Mouse (Mus musculus) bone marrow macrophage, adult 2 months (primary cell): ENCODE data around the gene Galk2. TPM values are rescaled to one million over a fixed set of nuclear protein-coding genes. Genes with fewer than 3 reads are reported as not detected.

Experiments
- H3K27ac ChIP-seq: 2 replicates; pipeline ENCODE4 v1.5.1; 2012; ENCODE audit warnings: low read depth, low read length; ENCODE audit not compliant: insufficient read depth
- H3K4me1 ChIP-seq: 2 replicates; pipeline ENCODE4 v1.6.1; 2012; ENCODE audit warnings: low read length; ENCODE audit not compliant: control insufficient read depth, insufficient read depth
- H3K4me3 ChIP-seq: 2 replicates; pipeline ENCODE4 v1.5.1; 2012; ENCODE audit warnings: mild to moderate bottlenecking, low read length, moderate library complexity; ENCODE audit not compliant: insufficient read depth
- CTCF ChIP-seq: IDR thresholded peaks from 2 replicates; pipeline ENCODE4 v1.5.1; 2012; ENCODE audit warnings: low read depth, mild to moderate bottlenecking, low read length, moderate library complexity
- POLR2A ChIP-seq: IDR thresholded peaks from 2 replicates; pipeline ENCODE4 v1.6.1; 2012; ENCODE audit warnings: mild to moderate bottlenecking, low read depth, low read length, borderline replicate concordance
- polyA plus RNA-seq: library from polyadenylated mRNA; stranded (reverse); fragments of >200 nt; gene quantifications from 2 replicates; pipeline ENCODE4 v1.2.4, GENCODE M21; 2012; ENCODE audit not compliant: missing spikeins, insufficient read depth, insufficient read length

The Galk2 gene
- polyA plus RNA-seq, 1 experiment: 68.7 TPM

GRCm38 (mm10) chr2:126002291-126002690 lies 143.4 kb downstream of the Galk2 start:
- H3K27ac ChIP-seq: no peak overlapping the region
- H3K4me1 ChIP-seq: no peaks in the 10 kb centered on the region
- no peak overlapping the region for H3K4me3 ChIP-seq
- TF ChIP-seq CTCF (no peak), POLR2A (no peak)

DNA sequence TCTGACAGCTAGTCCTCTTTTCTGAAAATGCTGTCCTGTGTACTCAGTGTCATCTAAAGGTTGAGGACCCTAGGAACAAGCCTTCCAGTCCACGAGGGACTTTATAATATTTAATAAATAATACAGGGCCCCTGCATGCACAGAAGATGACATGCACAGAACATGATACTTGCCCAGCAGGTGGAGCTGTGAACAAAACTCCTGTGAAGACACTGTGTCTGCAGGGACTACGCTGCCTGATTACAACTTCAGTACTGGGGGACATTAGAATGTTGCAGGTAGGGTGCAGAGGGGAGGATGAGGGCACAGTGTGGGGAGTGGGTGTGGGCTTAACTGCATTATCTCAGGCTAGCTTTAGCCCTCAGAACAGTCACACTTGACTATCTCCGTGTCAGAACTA lies 147.2 kb downstream of the Galk2 start:
- Histone ChIP-seq H3K4me3 (no peak overlapping the region), H3K4me1 (no peaks in the 10 kb centered on the region), H3K27ac (no peak overlapping the region)
- TF ChIP-seq POLR2A: no peak
- TF ChIP-seq CTCF: peak; percentile 47

DNA sequence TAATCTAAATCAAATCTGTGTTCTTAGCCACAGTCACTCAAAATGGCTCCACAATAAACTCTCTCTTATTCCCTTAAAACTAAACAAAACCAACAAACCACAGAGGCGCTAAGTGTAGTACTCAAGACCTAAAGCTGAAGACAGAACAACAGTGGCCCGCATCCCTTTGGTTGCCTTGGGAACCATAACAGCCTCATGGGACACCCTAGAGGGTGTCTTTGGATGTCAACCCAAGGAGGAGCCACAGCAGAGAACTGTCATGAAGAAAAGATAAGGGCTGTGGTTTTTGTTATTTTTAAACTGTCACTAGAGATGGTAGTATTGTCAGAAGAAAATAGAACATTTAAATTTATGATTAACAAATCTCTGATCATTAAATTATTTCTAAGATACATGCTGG lies 147.8 kb downstream of the Galk2 start:
- TF ChIP-seq POLR2A: no peak
- no peak for TF ChIP-seq CTCF
- H3K4me3 ChIP-seq: no peak overlapping the region
- no peaks in the 10 kb centered on the region for H3K4me1 ChIP-seq
- H3K27ac ChIP-seq: no peak overlapping the region

GRCm38 (mm10) chr2:126014989-126015710 lies 156.2 kb downstream of the Galk2 start:
- Histone ChIP-seq H3K27ac (no peak overlapping the region), H3K4me3 (no peak overlapping the region), H3K4me1 (no peaks in the 10 kb centered on the region)
- TF ChIP-seq POLR2A (no peak), CTCF (no peak)

- no peak for TF ChIP-seq POLR2A
- no peak for TF ChIP-seq CTCF
- Histone ChIP-seq H3K4me3 (no peak overlapping the region), H3K27ac (no peak overlapping the region), H3K4me1 (no peaks in the 10 kb centered on the region)
Measured at GRCm38 (mm10) chr2:126015763-126016473, 157.0 kb downstream of the Galk2 start.

DNA sequence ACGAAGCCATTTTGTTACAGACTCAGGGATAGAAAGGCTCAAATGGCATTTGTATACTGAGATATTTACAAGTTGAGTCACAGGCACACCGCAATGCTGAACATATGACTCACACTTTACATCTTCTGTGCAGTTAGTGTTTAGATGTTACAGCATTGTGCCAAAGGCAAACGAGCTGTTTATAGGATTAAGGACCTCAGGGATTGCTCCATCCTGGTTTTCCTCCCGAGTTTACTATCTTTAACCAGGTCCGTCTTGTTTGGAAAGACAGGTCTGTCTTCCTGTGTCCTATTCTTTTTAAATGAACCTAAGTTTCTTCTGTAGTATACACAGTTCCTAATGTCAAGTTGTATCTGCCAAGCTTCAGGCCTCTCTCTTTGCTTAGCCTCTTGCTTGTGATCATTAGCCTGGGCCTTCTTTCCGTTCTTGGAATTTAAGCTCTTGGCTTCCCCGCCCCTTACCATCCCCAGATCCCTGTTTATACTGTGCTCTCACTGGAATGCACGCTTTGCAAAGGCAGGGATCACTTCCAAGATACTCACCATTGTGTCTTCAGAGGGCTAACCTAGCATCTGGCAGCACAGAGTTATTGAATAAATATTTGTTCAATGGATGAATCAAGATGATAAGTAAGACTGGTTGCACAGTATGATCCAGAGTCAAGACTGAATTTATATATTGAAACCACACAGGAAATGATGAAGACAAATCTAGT lies 172.4 kb downstream of the Galk2 start:
- TF ChIP-seq POLR2A (no peak), CTCF (no peak)
- no peaks in the 10 kb centered on the region for H3K4me1 ChIP-seq
- no peak overlapping the region for H3K4me3 ChIP-seq
- H3K27ac ChIP-seq: no peak overlapping the region

DNA sequence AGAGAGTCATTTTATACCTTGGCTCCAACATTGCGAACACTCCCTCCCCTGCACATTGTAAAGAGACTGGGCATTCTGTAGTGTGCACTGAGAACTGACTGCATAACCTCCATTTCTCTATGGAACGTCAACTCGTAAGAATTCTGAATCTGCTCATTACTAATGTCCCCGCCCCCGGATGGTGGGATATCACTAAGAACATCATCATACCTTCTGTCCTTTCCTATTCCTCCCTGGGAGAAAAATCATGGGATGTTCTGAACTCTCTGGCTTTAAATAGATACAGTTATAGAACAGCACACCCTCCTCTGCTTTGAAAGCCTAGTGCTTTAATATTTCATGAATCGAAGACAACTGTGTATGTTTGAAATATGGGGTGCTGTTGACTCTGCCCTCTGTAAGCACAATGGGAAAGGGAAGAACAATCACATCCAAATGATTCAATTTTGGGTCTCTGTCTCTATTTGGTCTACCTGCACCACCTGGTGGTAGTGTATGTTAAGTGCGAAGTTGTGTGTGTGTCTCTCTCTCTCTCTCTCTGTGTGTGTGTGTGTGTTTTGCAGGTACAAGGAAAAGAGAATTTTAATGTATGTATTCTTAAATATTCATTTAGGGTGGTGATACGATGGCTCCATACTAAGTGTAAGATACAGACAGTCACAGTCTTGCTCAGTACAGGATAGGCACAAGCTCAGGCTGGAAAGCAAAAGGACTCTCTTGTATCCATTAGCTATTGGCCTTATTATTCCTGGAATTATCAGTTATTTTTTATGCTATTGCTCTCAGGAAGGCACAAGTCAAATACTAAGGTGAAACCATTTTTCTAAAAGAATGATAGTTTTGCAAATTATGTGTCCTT lies 174.4 kb downstream of the Galk2 start:
- Histone ChIP-seq H3K27ac (no peak overlapping the region), H3K4me1 (no peaks in the 10 kb centered on the region), H3K4me3 (no peak overlapping the region)
- no peak for TF ChIP-seq POLR2A
- no peak for TF ChIP-seq CTCF

Other genes starting within 250 kb of the Galk2 start
- 5.8 and 6.4 TPM in 2 replicates for gene Cep152, start 234.0 kb upstream of the Galk2 start, polyA plus RNA-seq
- gene Eid1, start 186.0 kb upstream of the Galk2 start, polyA plus RNA-seq: 276 and 293 TPM in 2 replicates
- gene Shc4, start 135.0 kb upstream of the Galk2 start, polyA plus RNA-seq: 1.5 and 1.8 TPM in 2 replicates
- 57.0 and 59.0 TPM in 2 replicates for gene Secisbp2l, start 76.2 kb upstream of the Galk2 start, polyA plus RNA-seq
- 79.6 and 91.4 TPM in 2 replicates for gene Cops2, start within 50 bp of the Galk2 start, polyA plus RNA-seq
- gene Fgf7, start 175.5 kb downstream of the Galk2 start, polyA plus RNA-seq: 1.1 and 1.4 TPM in 2 replicates